Mouse (Mus musculus) ES-E14 (cell line): ENCODE measurements around the gene Dynlrb2. TPM values are rescaled to one million over a fixed set of nuclear protein-coding genes. Genes with fewer than 3 reads are reported as not detected.

ENCODE experiments used
- DNase-seq: peaks from one replicate; pipeline ENCODE4 v3.0.0-alpha.2; 2013; ENCODE audit warnings: low read depth, low spot score
- H3K27ac ChIP-seq: 2 replicates; pipeline ENCODE4 v1.5.1; 2012; ENCODE audit warnings: low read depth, mild to moderate bottlenecking, low read length, moderate library complexity, mixed read lengths; ENCODE audit not compliant: poor library complexity, insufficient read depth, severe bottlenecking
- H3K36me3 ChIP-seq: 2 replicates; pipeline ENCODE4 v1.6.1; 2012; ENCODE audit warnings: mild to moderate bottlenecking, low read length, moderate library complexity, mixed read lengths; ENCODE audit not compliant: control insufficient read depth, poor library complexity, insufficient read depth, severe bottlenecking
- H3K4me1 ChIP-seq, 2 experiments: fragments of 150-350 bp in 1 of 2; sonication (generic) in 1 of 2; 2 replicates each; pipeline ENCODE4 v1.6.1; 2012; ENCODE audit warnings: low read length in 2 of 2, mild to moderate bottlenecking in 1 of 2, mixed read lengths in 1 of 2; ENCODE audit not compliant: control insufficient read depth in 2 of 2, insufficient read depth in 2 of 2, poor library complexity in 1 of 2
- H3K4me3 ChIP-seq, 2 experiments: fragments of 150-350 bp in 1 of 2; sonication (generic) in 1 of 2; 2 replicates each; pipeline ENCODE4 v1.5.1; 2012; ENCODE audit warnings: low read length in 2 of 2, low read depth in 1 of 2, mild to moderate bottlenecking in 1 of 2, mixed read lengths in 1 of 2; ENCODE audit not compliant: insufficient read depth in 1 of 2, poor library complexity in 1 of 2, severe bottlenecking in 1 of 2
- H3K9ac ChIP-seq: 2 replicates; pipeline ENCODE4 v1.6.1; 2012; ENCODE audit warnings: low read depth, mild to moderate bottlenecking, low read length, mixed read lengths; ENCODE audit not compliant: poor library complexity, insufficient read depth, severe bottlenecking
- H3K9me3 ChIP-seq: fragments of 150-350 bp; sonication (generic); 2 replicates; pipeline ENCODE4 v1.6.1; 2012; ENCODE audit warnings: low read depth, mild to moderate bottlenecking, low read length; ENCODE audit not compliant: control insufficient read depth, insufficient read depth
- CHD2 ChIP-seq: IDR thresholded peaks from 2 replicates; pipeline ENCODE4 v1.6.1; 2014; ENCODE audit warnings: mild to moderate bottlenecking, low read depth, low read length, inconsistent platforms
- HCFC1 ChIP-seq: IDR thresholded peaks from 2 replicates; pipeline ENCODE4 v1.6.1; 2012; ENCODE audit warnings: low read length, inconsistent platforms, borderline replicate concordance; ENCODE audit not compliant: insufficient read depth
- MAFK ChIP-seq: IDR thresholded peaks from 2 replicates; pipeline ENCODE4 v1.6.1; 2014; ENCODE audit warnings: mild to moderate bottlenecking, low read depth, low read length, inconsistent platforms; ENCODE audit not compliant: insufficient read depth
- ZC3H11A ChIP-seq: IDR thresholded peaks from 2 replicates; pipeline ENCODE4 v1.6.1; 2012; ENCODE audit warnings: low read depth, mild to moderate bottlenecking, inconsistent platforms, low read length, borderline replicate concordance
- ZNF384 ChIP-seq: IDR thresholded peaks from 2 replicates; pipeline ENCODE4 v1.6.1; 2012; ENCODE audit warnings: low read depth, low read length, inconsistent platforms
- in situ Hi-C, 2 experiments: fragments of 600-800 bp; cut with MboI; formaldehyde crosslinking; loops; one replicate each; pipeline ENCODE4 v1.15.1; 2025; ENCODE audit warnings: low sequenced_read_pairs in 2 of 2, inconsistent platforms in 1 of 2; ENCODE audit not compliant: unreplicated experiment in 2 of 2
- total RNA-seq: library from RNA; depleted of rRNA; stranded (reverse); fragments of 300-350 nt; gene quantifications from 2 replicates; pipeline ENCODE4 v1.2.3, GENCODE M21; 2012; rRNA removed

Dynlrb2 gene
- total RNA-seq, 1 experiment, result not detected

GRCm38 (mm10) chr8:116540136-116540535 lies 35.4 kb downstream of the Dynlrb2 start:
- in situ Hi-C loops, result no loop called here
- Histone ChIP-seq H3K36me3 (no peaks in the 10 kb centered on the region), H3K27ac (no peak overlapping the region), H3K9ac (no peak overlapping the region), H3K4me3 (no peak overlapping the region), H3K9me3 (no peaks in the 10 kb centered on the region), H3K4me1 (no peaks in the 10 kb centered on the region)
- no peak for DNase-seq
- TF ChIP-seq CHD2 (no peak), ZC3H11A (no peak), ZNF384 (no peak), HCFC1 (no peak), MAFK (no peak)

DNA sequence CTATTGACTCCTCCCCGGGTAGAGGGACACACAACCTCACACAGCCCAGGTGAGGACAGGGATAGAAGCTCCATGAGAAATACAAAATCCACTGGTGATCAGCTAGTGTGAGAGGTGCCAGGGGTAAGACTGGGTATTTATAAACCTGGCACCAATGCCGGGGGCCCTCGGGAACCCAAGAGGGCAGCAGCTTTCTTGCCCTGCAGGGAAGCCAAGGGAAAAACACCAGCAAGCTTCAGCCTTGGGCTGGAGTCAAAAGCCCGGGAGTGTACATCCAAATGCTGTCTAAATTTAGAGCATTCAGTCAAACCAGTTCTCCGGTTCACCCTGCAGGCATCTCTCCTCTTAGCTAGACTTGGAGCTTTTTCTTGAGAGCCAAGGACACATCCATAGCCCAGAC lies 38.1 kb downstream of the Dynlrb2 start:
- no peak for TF ChIP-seq CHD2
- TF ChIP-seq MAFK, result no peak
- TF ChIP-seq ZC3H11A, result no peak
- no peak for TF ChIP-seq HCFC1
- no peak for TF ChIP-seq ZNF384
- DNase-seq, result no peak
- H3K9ac ChIP-seq, result no peak overlapping the region
- no peaks in the 10 kb centered on the region for H3K4me1 ChIP-seq
- H3K36me3 ChIP-seq, result no peaks in the 10 kb centered on the region
- in situ Hi-C loops, result no loop called here
- no peak overlapping the region for H3K4me3 ChIP-seq
- H3K9me3 ChIP-seq, result no peaks in the 10 kb centered on the region
- no peak overlapping the region for H3K27ac ChIP-seq

DNA sequence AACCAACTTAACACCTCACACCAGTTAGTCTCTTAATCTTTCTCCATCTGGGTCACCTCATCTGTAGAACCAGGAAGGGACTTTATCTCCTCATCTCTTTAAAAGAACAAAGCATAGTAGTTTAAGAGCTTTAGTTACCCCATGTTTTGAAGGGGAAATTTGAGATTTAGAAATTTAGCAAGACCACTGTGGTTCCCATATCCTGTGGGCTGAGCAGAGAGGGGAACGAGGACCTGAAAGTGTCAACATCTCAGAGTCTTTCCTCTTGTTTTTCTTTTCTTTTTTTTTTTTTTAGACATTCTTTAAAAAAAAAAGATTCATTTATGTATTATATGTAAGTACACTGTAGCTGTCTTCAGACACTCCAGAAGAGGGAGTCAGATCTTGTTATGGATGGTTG lies 38.6 kb downstream of the Dynlrb2 start:
- H3K27ac ChIP-seq, result no peak overlapping the region
- TF ChIP-seq HCFC1 (no peak), ZNF384 (no peak), CHD2 (no peak), MAFK (no peak), ZC3H11A (no peak)
- in situ Hi-C loops, result no loop called here

DNA sequence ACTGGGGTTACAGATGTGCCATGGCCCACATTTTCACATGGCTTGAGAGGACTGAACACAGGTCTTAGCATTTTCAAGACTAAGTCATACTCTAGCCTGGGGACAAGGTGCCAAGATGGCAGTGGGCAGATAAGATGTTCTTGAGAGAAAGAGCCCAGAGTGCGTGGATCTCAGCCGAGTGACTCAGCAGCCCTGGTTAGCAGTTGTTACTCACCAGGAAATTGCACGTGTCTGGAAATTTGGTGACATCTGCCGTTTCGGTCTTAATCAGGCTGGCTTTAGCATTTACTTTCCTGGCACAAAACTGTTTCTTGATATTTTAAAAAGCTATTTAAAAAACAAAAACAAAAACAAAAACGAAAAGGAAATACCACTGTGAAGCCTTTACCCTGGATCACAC lies 47.5 kb downstream of the Dynlrb2 start:
- Histone ChIP-seq H3K36me3 (no peaks in the 10 kb centered on the region), H3K27ac (no peak overlapping the region), H3K4me3 (no peak overlapping the region), H3K9me3 (no peaks in the 10 kb centered on the region), H3K4me1 (no peaks in the 10 kb centered on the region), H3K9ac (no peak overlapping the region)
- no peak for DNase-seq
- in situ Hi-C loops, result no loop called here
- TF ChIP-seq CHD2, result no peak
- no peak for TF ChIP-seq ZC3H11A
- TF ChIP-seq HCFC1, result no peak
- TF ChIP-seq ZNF384, result no peak
- TF ChIP-seq MAFK, result no peak

More for the DNA sequence above, 38.6 kb downstream of the Dynlrb2 start:
- Histone ChIP-seq H3K4me3 (no peak overlapping the region), H3K9ac (no peak overlapping the region), H3K4me1 (no peaks in the 10 kb centered on the region), H3K9me3 (no peaks in the 10 kb centered on the region), H3K36me3 (no peaks in the 10 kb centered on the region)
- DNase-seq, result no peak

- no peak for TF ChIP-seq ZNF384
- no peak for TF ChIP-seq CHD2
- no peak for TF ChIP-seq HCFC1
- TF ChIP-seq ZC3H11A, result no peak
- no peak for TF ChIP-seq MAFK
- no peaks in the 10 kb centered on the region for H3K36me3 ChIP-seq
- in situ Hi-C loops, result no loop called here
These were observed 48.0 kb downstream of the Dynlrb2 start for GRCm38 (mm10) chr8:116552778-116553177.

More at GRCm38 (mm10) chr8:116552778-116553177, 48.0 kb downstream of the Dynlrb2 start:
- Histone ChIP-seq H3K27ac (no peak overlapping the region), H3K9ac (no peak overlapping the region), H3K9me3 (no peaks in the 10 kb centered on the region), H3K4me3 (no peak overlapping the region), H3K4me1 (no peaks in the 10 kb centered on the region)
- DNase-seq, result no peak

Other genes starting within 250 kb of the Dynlrb2 start
- gene Cdyl2, start 228.0 kb downstream of the Dynlrb2 start, total RNA-seq, result 37.3 and 50.7 TPM in 2 replicates